Mouse (Mus musculus): ENCODE results near the gene Olfr51.

GRCm38 (mm10) chr11:50966230-50966629 lies 37.2 kb upstream of the Olfr51 start, which contains the start of gene Olfr1378:
- TF ChIP-seq CTCF (IDR thresholded peaks at IDR 0.05; ENCODE audit: extremely low read depth, insufficient read depth, insufficient read length, insufficient replicate concordance) = no peak
- no peak for TF ChIP-seq POLR2A (IDR thresholded peaks at IDR 0.05; ENCODE audit: low read depth, low read length)

Data from spleen, adult 2 months (tissue).